Mouse (Mus musculus): ENCODE data around the gene Dnaja3. TPM values are rescaled to one million over a fixed set of nuclear protein-coding genes. Genes with fewer than 3 reads are reported as not detected.
A peak's percentile ranks its signal among the peaks of the same experiment; 100 is the strongest.
"Not testable (repeated sequence)": the region's sequence is repeated elsewhere in the genome, so short reads cannot be mapped to it uniquely, and the experiment has no call there.

Dnaja3 gene
- polyA plus RNA-seq, 1 experiment: 26.9 TPM

DNA sequence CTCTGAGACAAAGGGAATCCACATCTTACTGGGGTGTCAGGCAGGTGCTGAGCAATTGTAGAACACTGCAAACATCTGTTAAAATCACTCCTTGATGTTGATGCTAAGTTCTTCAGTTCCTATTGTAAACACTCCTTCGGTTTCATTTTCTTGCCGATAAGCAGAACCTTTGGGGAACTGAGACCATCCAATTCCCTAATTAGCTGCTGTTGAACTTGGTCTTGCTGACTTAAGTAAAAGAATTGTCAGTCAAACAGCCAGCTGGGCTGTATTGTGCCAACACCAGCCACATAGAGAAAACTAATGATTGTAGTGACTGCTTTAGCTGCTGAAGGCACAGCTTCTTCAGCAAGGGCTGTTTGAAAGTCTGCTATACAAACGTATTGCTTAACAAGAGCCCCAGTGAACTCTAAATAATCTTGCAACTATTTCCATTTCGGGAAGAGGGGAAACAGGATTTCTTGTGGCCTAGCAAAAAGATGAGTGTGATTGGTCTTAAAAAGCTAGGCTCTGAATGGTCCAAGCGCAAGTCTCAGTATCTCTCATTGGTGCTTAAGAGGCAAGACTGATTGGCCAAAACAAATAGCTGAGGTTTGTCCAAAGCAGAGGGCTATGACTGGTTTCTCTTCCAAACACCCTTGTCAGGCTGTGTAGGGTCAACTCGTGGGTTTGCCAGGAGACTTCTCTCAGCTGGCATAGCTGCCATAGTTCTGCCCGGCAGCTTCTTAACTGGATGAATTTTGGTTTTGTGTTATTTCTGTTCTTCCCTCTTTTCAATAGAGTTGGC is 82.5 kb downstream of the Dnaja3 start:
- DNase-seq (ENCODE audit: low read depth): no peak

DNA sequence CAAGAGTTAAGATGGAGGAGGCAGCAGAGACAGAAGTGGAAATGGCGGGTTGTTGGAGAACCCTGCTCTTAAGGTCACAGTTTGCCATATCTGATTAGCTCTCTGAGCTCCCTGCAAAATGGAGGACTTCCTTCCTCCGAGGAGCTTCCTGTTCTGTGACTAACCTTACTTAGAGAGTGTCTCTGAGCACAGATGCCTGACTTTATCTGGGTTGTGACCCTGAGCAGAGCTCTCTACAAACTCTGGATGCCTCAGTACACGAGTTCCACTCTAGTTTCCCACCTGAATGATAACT is 83.1 kb downstream of the Dnaja3 start:
- no peak for DNase-seq (ENCODE audit: low read depth)

DNA sequence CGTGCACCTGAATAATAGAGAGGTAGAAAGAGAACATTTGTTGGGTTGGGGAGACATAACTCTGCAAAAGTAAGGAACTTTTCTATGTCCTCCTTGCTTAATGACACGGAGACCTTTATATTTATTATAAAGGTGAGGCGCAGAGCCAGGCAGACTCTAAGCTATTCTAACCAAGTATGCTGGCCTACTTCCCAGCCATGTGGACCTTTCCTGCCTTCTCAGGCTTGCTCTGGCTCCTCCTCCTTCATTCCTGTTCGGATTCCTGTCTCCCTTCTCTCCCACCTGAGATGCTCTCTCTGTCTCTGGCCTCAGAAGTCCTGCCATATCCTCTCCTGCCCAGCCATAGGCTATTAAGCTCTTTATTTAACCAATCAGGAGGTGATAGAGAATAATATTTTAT is 85.5 kb downstream of the Dnaja3 start:
- no peak for DNase-seq (ENCODE audit: low read depth)

DNA sequence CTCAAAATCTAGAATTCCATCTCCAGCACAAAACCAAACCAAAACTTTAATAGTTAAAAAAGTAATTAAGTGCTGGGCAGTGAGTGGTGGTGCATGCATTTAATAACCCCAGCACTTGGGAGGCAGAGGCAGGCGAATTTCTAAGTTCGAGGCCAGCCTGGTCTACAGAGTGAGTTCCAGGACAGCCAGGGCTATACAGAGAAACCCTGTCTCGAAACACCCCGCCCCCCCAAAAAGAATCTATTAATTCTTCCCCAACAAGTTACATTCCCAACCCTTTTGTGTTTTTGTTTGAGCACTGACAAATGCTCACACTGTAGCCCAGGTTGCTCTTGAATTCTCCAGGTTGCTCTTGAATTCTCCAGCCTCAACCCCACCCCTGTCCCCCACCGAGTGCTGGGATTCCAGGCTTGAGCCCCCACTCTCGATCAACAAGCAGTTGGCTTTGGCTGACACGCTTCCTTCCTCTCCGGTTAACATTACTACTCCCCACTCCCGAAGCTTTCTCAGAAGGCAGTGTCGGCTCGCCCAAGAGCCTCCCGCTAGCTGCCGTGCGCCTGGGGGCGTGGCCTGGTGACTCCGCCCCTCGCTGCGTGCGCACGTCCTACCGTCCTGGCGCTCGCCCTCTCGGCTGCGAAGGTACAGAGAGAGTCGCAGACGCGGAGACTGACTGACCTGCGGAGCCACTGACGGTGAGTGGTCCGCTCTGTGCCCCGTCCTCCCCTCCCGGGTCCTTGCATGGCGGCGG is 86.2 kb downstream of the Dnaja3 start, which contains the start of gene Hmox2:
Gene Hmox2 (plus strand): TSS at position 582 of the 748 bp plus-strand sequence.
- no peak for DNase-seq (ENCODE audit: low read depth)

DNA sequence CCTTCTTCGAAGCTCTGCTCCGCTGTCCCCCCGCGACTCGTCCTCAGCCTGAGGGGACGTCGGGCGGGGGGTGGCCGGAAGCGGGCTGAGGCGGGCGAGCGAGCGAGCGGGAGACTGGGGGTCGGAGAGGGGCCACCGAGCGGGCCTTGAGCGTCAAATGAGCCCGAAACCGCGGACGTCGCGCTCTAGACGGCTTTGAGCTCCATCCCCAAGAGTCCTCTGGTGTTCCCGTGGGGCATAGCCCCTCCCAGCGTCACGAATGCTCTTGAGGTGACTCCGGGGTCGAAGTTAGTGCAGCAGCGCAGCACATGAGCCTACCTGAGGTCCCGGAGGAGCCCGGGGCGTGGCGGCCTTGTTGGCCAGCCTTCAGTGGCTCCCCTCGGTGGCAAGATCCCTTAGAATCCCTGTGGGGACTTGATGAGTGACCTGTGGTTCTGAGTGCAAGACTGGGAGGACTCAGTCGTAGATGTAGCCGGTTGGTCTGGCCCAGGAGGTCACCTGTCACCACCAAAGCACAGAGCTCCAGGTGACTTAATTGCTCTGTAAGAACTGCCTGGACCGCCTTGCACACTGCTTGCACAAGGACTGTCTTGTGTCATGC is 86.8 kb downstream of the Dnaja3 start:
- DNase-seq (ENCODE audit: low read depth): peak; percentile 59

DNA sequence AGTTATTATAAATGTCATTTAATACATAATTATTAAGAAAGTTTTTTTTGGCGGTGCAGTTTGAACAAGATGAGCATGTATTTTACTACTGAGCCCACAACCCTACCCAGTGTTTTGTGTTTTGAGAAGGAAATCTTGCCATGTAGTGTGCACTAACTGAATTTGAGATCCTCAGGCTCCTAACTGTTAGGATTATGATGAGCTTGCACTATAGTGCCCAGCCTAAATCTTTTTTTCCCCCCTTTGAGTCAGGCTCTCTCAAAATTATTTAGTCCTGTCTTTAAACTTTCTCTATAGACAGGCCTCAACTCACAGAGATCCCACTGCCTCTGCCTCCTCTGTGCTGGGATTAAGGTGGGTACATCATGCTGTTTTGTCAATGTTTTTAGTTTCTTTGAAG is 87.7 kb downstream of the Dnaja3 start:
- DNase-seq (ENCODE audit: low read depth): no peak

- peak; percentile 50 for DNase-seq (ENCODE audit: low read depth)
Observed at GRCm38 (mm10) chr16:4727963-4728362, 88.2 kb downstream of the Dnaja3 start.

- no peak for DNase-seq (ENCODE audit: low read depth)
Observed at GRCm38 (mm10) chr16:4730776-4731358, 91.1 kb downstream of the Dnaja3 start.

GRCm38 (mm10) chr16:4736262-4736661 is 96.5 kb downstream of the Dnaja3 start:
- DNase-seq (ENCODE audit: low read depth): no peak

GRCm38 (mm10) chr16:4739994-4740393 is 100.2 kb downstream of the Dnaja3 start:
- DNase-seq (ENCODE audit: low read depth): no peak

- DNase-seq (ENCODE audit: low read depth): no peak
Observed at GRCm38 (mm10) chr16:4742186-4742585, 102.4 kb downstream of the Dnaja3 start.

GRCm38 (mm10) chr16:4752155-4752554 is 112.4 kb downstream of the Dnaja3 start:
- DNase-seq (ENCODE audit: low read depth): no peak

GRCm38 (mm10) chr16:4754045-4754444 is 114.3 kb downstream of the Dnaja3 start:
- no peak for DNase-seq (ENCODE audit: low read depth)

GRCm38 (mm10) chr16:4756660-4757335 is 117.0 kb downstream of the Dnaja3 start:
- DNase-seq (ENCODE audit: low read depth): not testable (repeated sequence)

Other genes starting within 250 kb of the Dnaja3 start
- 10.2 and 10.3 TPM in 2 replicates for gene Adcy9, start 219.5 kb upstream of the Dnaja3 start, polyA plus RNA-seq (2012; rRNA removed)
- 4.6 and 5.8 TPM in 2 replicates for gene Srl, start 98.2 kb upstream of the Dnaja3 start, polyA plus RNA-seq (2012; rRNA removed)
- 3.5 and 5.6 TPM in 2 replicates for gene Tfap4, start 80.1 kb upstream of the Dnaja3 start, polyA plus RNA-seq (2012; rRNA removed)
- gene Glis2, start 45.3 kb upstream of the Dnaja3 start, polyA plus RNA-seq (2012; rRNA removed): 20.4 and 22.2 TPM in 2 replicates
- 18.3 and 25.4 TPM in 2 replicates for gene Pam16, start 15.0 kb upstream of the Dnaja3 start, polyA plus RNA-seq (2012; rRNA removed)
- gene Vasn, start within 50 bp of the Dnaja3 start, polyA plus RNA-seq (2012; rRNA removed): 46.2 and 49.7 TPM in 2 replicates
- gene Coro7, start 39.8 kb downstream of the Dnaja3 start, polyA plus RNA-seq (2012; rRNA removed): 40.2 and 44.5 TPM in 2 replicates
- 9.5 and 10.4 TPM in 2 replicates for gene Nmral1, start 79.4 kb downstream of the Dnaja3 start, polyA plus RNA-seq (2012; rRNA removed)
- gene Hmox2, start 86.4 kb downstream of the Dnaja3 start, polyA plus RNA-seq (2012; rRNA removed): 49.5 and 53.2 TPM in 2 replicates
- gene Cdip1, start 150.3 kb downstream of the Dnaja3 start, polyA plus RNA-seq (2012; rRNA removed): 73.7 and 84.7 TPM in 2 replicates
- gene 4930562C15Rik, start 195.4 kb downstream of the Dnaja3 start, polyA plus RNA-seq (2012; rRNA removed): 0.19 and 0.24 TPM in 2 replicates
- gene Ubald1, start 240.3 kb downstream of the Dnaja3 start, polyA plus RNA-seq (2012; rRNA removed): 48.3 and 68.8 TPM in 2 replicates
- 147 and 154 TPM in 2 replicates for gene Mgrn1, start 246.3 kb downstream of the Dnaja3 start, polyA plus RNA-seq (2012; rRNA removed)

All from gonadal fat pad, adult 2 months (tissue).